Mouse (Mus musculus): Measurements from ENCODE around the gene Mvp.

DNA sequence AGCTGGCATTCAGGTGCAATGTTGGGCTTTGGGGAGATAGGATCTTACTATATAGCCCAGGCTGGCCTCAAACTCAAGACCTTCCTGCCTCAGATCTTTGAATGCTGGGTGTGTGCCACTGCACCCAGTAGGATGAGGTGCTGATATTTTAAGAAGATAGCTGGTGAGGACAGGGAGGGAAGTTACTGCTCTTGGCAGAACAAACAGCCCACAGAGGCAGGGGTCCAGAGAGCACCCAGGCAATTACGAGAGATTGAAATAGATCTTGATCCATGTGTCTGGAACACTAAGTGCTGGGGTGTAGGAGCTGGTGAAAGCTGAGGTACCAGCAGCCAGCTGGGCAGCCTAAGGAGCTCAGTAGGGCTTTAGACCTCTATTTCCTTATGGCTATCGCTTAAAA, 32.8 kb downstream of the Mvp start:
- TF ChIP-seq CTCF (IDR thresholded peaks at IDR 0.05) (no peak), EP300 (IDR thresholded peaks at IDR 0.05) (no peak)

Data from lung, postnatal 0 days (tissue).